Mouse (Mus musculus): ENCODE measurements around the gene Lce1f. TPM values are rescaled to one million over a fixed set of nuclear protein-coding genes. Genes with fewer than 3 reads are reported as not detected.

Gene Lce1f
- polyA plus RNA-seq (2015; fragmentation: Illumina TruSeq; extraction: RNeasy Lipid Tissue Mini Kit (QIAGEN cat#74804); ENCODE audit: insufficient read depth, low read depth, low replicate concordance) = not detected

DNA sequence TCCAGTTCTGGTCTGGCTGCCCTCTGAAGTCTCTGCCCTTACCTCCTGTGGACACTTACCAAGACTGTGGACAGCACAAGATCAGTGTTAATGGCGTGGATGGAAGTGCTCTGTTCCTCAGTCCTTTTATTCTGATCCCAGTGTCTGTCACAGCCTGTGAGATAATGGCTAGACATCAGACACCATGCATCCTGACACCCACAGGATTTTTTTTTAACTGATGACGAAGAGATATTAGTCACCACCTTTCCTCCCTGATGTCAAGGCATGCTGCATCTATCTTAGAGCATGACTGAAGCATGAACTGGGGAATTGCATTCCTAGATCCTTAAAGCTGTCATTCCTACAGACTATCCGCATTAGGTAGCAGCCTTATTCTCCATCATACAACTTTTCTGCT is at the start of gene Lce1f:
Gene Lce1f (minus strand): TSS at position 101 of the 400 bp plus-strand sequence.

DNA sequence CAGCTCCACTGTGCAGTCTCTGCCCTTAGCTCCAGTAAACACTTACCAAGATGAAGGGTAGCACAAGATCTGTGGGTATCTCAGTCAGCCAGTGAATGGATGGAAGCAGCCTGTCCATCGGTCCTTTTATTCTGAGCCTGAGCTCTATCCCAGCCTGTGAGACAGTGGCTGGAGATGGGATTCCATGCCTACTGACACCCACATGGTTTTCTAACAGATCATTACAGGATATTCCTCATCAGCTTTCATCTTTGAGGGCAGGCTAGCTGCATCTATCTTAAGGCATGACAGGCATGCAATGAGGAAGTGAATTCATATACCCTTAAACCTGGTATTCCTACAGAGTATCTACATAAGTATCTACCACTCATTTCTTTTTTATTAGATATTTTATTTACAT is 44.8 kb upstream of the Lce1f start, which contains the start of gene Lce1h:
Gene Lce1h (minus strand): TSS at position 101 of the 400 bp plus-strand sequence.

DNA sequence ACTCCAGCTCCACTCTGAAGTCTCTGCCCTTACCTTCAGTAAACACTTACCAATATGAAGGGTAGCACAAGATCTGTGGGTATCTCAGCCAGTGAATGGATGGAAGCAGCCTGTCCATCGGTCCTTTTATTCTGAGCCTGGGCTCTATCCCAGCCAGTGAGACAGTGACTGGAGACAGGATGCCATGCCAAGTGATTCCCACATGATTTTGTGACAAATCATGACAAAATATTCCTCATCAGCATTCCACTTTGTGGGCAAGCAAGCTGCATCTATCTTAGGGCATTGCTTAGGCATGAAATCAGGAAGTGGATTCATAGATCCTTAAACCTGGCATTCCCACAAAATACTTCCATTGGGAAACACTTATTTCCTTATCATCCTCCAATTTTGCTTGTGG is 32.1 kb upstream of the Lce1f start, which contains the start of gene Lce1g:
Gene Lce1g (minus strand): TSS at position 101 of the 400 bp plus-strand sequence.

DNA sequence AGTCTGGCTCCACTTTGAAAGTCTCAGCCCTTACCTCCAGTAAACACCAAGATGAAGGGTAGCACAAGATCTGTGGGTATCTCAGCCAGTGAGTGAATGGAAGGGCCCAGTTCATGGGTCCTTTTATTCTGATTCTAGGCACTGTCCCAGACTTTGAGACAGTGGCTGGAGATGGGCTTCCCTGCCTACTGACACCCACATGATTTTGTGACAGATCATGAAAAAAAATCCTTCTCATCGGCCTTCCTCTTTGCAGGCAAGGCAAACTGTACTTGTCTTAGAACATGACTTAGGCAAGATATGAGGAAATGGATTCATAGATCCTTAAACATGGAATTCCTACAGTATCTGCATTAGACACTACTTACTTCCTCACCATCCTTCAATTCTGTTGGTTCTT is 18.8 kb upstream of the Lce1f start, which contains the start of gene Gm38119:
Gene Gm38119 (minus strand): TSS at position 101 of the 400 bp plus-strand sequence.

DNA sequence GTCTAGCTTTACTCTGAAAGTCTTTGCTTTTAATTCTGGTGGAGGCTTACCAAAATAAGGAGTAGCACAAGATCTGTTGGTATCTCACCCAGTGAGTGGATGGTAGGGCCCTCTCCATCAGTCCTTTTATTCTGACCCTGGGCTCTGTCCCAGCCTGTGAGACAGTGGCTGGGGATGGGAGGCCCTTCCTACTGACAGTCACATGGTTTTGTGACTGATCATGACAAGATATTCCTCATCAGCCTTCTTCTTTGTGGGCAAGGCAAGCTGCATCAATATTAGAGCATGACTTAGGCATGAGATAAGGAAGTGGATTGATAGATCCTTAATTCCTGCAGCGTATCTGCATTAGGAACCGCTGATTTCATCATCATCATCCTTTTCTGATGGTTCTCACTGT is 11.2 kb downstream of the Lce1f start, which contains the start of gene Lce1e:
Gene Lce1e (minus strand): TSS at position 101 of the 400 bp plus-strand sequence.

DNA sequence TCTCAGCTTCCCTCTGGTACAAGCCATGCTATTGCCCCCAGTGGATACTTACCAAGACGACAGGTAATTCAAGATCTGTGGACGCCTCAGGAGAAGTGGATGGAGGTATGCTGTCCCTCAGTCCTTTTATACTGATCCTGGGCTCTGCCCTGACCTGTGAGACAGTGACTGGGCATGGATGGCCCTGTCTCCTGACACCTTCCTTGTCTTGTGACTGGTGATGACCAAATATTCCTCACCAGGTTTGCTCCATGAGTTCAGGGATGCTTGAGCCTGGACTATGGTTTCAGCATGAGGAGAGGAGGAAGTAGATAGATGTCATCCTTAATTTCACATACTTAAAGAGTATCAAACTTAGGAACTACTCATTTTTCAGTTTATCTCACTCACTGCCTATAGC is 33.0 kb downstream of the Lce1f start, which contains the start of gene Lce1d:
Gene Lce1d (minus strand): TSS at position 101 of the 400 bp plus-strand sequence.

DNA sequence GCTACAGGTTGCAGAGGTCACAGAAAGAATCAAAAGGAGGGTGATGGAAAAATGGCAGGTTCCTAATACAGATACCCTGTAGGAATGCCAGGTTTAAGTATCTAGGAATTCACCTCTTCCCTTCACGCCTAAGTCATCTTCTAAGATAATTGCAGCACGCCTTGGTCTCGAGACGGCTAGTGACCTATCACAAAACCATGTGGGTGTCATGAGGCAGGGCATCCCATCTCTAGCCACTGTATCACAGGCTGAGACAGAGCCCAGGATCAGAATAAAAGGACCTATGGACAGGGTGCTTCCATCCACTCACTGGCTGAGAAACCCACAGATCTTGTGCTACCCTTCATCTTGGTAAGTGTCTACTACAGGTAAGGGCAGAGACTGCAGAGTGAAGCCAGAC is 41.2 kb downstream of the Lce1f start, which contains the start of gene Lce1c:
Gene Lce1c (plus strand): TSS at position 301 of the 400 bp plus-strand sequence.

DNA sequence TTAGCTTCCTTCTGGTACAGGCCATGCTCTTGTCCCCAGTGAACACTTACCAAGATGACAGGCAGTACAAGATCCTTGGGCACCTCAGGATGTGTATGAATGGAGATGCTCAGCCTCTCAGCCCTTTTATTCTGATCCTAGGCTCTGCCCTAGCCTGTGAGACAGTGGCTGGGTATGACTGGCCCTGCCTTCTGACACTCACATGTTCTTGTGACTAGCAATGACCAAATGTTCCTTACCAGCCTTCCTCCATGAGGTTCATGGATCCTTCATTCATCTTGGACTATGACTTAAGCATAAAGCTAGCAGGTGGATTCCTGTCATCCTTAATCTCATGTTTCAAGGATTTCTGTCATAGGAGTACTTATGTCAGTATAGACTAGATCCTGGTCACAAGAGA is 49.9 kb downstream of the Lce1f start, which contains the start of gene Lce1a2:
Gene Lce1a2 (minus strand): TSS at position 101 of the 400 bp plus-strand sequence.

Other genes with a start within 250 kb of the Lce1f start
- not detected for gene Sprr1a, start 234.5 kb downstream of the Lce1f start, polyA plus RNA-seq (2015; fragmentation: Illumina TruSeq; extraction: RNeasy Lipid Tissue Mini Kit (QIAGEN cat#74804); ENCODE audit: insufficient read depth, low read depth, low replicate concordance)
- gene Sprr4, start 219.9 kb downstream of the Lce1f start, polyA plus RNA-seq (2015; fragmentation: Illumina TruSeq; extraction: RNeasy Lipid Tissue Mini Kit (QIAGEN cat#74804); ENCODE audit: insufficient read depth, low read depth, low replicate concordance) = not detected
- gene 2310046K23Rik, start 185.8 kb downstream of the Lce1f start, polyA plus RNA-seq (2015; fragmentation: Illumina TruSeq; extraction: RNeasy Lipid Tissue Mini Kit (QIAGEN cat#74804); ENCODE audit: insufficient read depth, low read depth, low replicate concordance) = not detected
- not detected for gene Ivl, start 146.6 kb downstream of the Lce1f start, polyA plus RNA-seq (2015; fragmentation: Illumina TruSeq; extraction: RNeasy Lipid Tissue Mini Kit (QIAGEN cat#74804); ENCODE audit: insufficient read depth, low read depth, low replicate concordance)
- not detected for gene Smcp, start 131.4 kb downstream of the Lce1f start, polyA plus RNA-seq (2015; fragmentation: Illumina TruSeq; extraction: RNeasy Lipid Tissue Mini Kit (QIAGEN cat#74804); ENCODE audit: insufficient read depth, low read depth, low replicate concordance)
- gene 2210017I01Rik, start 112.9 kb downstream of the Lce1f start, polyA plus RNA-seq (2015; fragmentation: Illumina TruSeq; extraction: RNeasy Lipid Tissue Mini Kit (QIAGEN cat#74804); ENCODE audit: insufficient read depth, low read depth, low replicate concordance) = not detected
- gene Lce6a, start 98.7 kb downstream of the Lce1f start, polyA plus RNA-seq (2015; fragmentation: Illumina TruSeq; extraction: RNeasy Lipid Tissue Mini Kit (QIAGEN cat#74804); ENCODE audit: insufficient read depth, low read depth, low replicate concordance) = not detected
- gene Lce1a1, start 72.0 kb downstream of the Lce1f start, polyA plus RNA-seq (2015; fragmentation: Illumina TruSeq; extraction: RNeasy Lipid Tissue Mini Kit (QIAGEN cat#74804); ENCODE audit: insufficient read depth, low read depth, low replicate concordance) = not detected
- gene Lce1b, start 63.4 kb downstream of the Lce1f start, polyA plus RNA-seq (2015; fragmentation: Illumina TruSeq; extraction: RNeasy Lipid Tissue Mini Kit (QIAGEN cat#74804); ENCODE audit: insufficient read depth, low read depth, low replicate concordance) = not detected
- gene Lce1a2, start 50.0 kb downstream of the Lce1f start, polyA plus RNA-seq (2015; fragmentation: Illumina TruSeq; extraction: RNeasy Lipid Tissue Mini Kit (QIAGEN cat#74804); ENCODE audit: insufficient read depth, low read depth, low replicate concordance) = not detected
- not detected for gene Lce1c, start 41.1 kb downstream of the Lce1f start, polyA plus RNA-seq (2015; fragmentation: Illumina TruSeq; extraction: RNeasy Lipid Tissue Mini Kit (QIAGEN cat#74804); ENCODE audit: insufficient read depth, low read depth, low replicate concordance)
- gene Lce1d, start 33.1 kb downstream of the Lce1f start, polyA plus RNA-seq (2015; fragmentation: Illumina TruSeq; extraction: RNeasy Lipid Tissue Mini Kit (QIAGEN cat#74804); ENCODE audit: insufficient read depth, low read depth, low replicate concordance) = not detected
- gene Lce1e, start 11.3 kb downstream of the Lce1f start, polyA plus RNA-seq (2015; fragmentation: Illumina TruSeq; extraction: RNeasy Lipid Tissue Mini Kit (QIAGEN cat#74804); ENCODE audit: insufficient read depth, low read depth, low replicate concordance) = not detected
- gene Gm38119, start 18.7 kb upstream of the Lce1f start, polyA plus RNA-seq (2015; fragmentation: Illumina TruSeq; extraction: RNeasy Lipid Tissue Mini Kit (QIAGEN cat#74804); ENCODE audit: insufficient read depth, low read depth, low replicate concordance) = not detected
- gene Lce1g, start 32.0 kb upstream of the Lce1f start, polyA plus RNA-seq (2015; fragmentation: Illumina TruSeq; extraction: RNeasy Lipid Tissue Mini Kit (QIAGEN cat#74804); ENCODE audit: insufficient read depth, low read depth, low replicate concordance) = not detected
- not detected for gene Lce1h, start 44.7 kb upstream of the Lce1f start, polyA plus RNA-seq (2015; fragmentation: Illumina TruSeq; extraction: RNeasy Lipid Tissue Mini Kit (QIAGEN cat#74804); ENCODE audit: insufficient read depth, low read depth, low replicate concordance)
- not detected for gene Lce1i, start 58.5 kb upstream of the Lce1f start, polyA plus RNA-seq (2015; fragmentation: Illumina TruSeq; extraction: RNeasy Lipid Tissue Mini Kit (QIAGEN cat#74804); ENCODE audit: insufficient read depth, low read depth, low replicate concordance)
- not detected for gene Lce1j, start 70.2 kb upstream of the Lce1f start, polyA plus RNA-seq (2015; fragmentation: Illumina TruSeq; extraction: RNeasy Lipid Tissue Mini Kit (QIAGEN cat#74804); ENCODE audit: insufficient read depth, low read depth, low replicate concordance)
- not detected for gene Lce1k, start 87.5 kb upstream of the Lce1f start, polyA plus RNA-seq (2015; fragmentation: Illumina TruSeq; extraction: RNeasy Lipid Tissue Mini Kit (QIAGEN cat#74804); ENCODE audit: insufficient read depth, low read depth, low replicate concordance)
- gene Kprp, start 106.9 kb upstream of the Lce1f start, polyA plus RNA-seq (2015; fragmentation: Illumina TruSeq; extraction: RNeasy Lipid Tissue Mini Kit (QIAGEN cat#74804); ENCODE audit: insufficient read depth, low read depth, low replicate concordance) = not detected
- not detected for gene Lce1l, start 130.9 kb upstream of the Lce1f start, polyA plus RNA-seq (2015; fragmentation: Illumina TruSeq; extraction: RNeasy Lipid Tissue Mini Kit (QIAGEN cat#74804); ENCODE audit: insufficient read depth, low read depth, low replicate concordance)
- gene 2310050C09Rik, start 149.9 kb upstream of the Lce1f start, polyA plus RNA-seq (2015; fragmentation: Illumina TruSeq; extraction: RNeasy Lipid Tissue Mini Kit (QIAGEN cat#74804); ENCODE audit: insufficient read depth, low read depth, low replicate concordance) = not detected
- not detected for gene Lce3a, start 205.9 kb upstream of the Lce1f start, polyA plus RNA-seq (2015; fragmentation: Illumina TruSeq; extraction: RNeasy Lipid Tissue Mini Kit (QIAGEN cat#74804); ENCODE audit: insufficient read depth, low read depth, low replicate concordance)
- gene Lce3b, start 212.6 kb upstream of the Lce1f start, polyA plus RNA-seq (2015; fragmentation: Illumina TruSeq; extraction: RNeasy Lipid Tissue Mini Kit (QIAGEN cat#74804); ENCODE audit: insufficient read depth, low read depth, low replicate concordance) = not detected
- not detected for gene Lce3c, start 224.1 kb upstream of the Lce1f start, polyA plus RNA-seq (2015; fragmentation: Illumina TruSeq; extraction: RNeasy Lipid Tissue Mini Kit (QIAGEN cat#74804); ENCODE audit: insufficient read depth, low read depth, low replicate concordance)
- gene Lce3d, start 237.0 kb upstream of the Lce1f start, polyA plus RNA-seq (2015; fragmentation: Illumina TruSeq; extraction: RNeasy Lipid Tissue Mini Kit (QIAGEN cat#74804); ENCODE audit: insufficient read depth, low read depth, low replicate concordance) = not detected
- not detected for gene Lce3e, start 246.7 kb upstream of the Lce1f start, polyA plus RNA-seq (2015; fragmentation: Illumina TruSeq; extraction: RNeasy Lipid Tissue Mini Kit (QIAGEN cat#74804); ENCODE audit: insufficient read depth, low read depth, low replicate concordance)

Measured in pancreas, adult 10 weeks (tissue).